Mouse (Mus musculus): ENCODE measurements around the gene Irf2bp2. TPM values are rescaled to one million over a fixed set of nuclear protein-coding genes. Genes with fewer than 3 reads are reported as not detected.
A peak's percentile ranks its signal among the peaks of the same experiment; 100 is the strongest.

The Irf2bp2 gene
- polyA plus RNA-seq, 1 experiment from 2014 or later: 10.6 TPM

DNA sequence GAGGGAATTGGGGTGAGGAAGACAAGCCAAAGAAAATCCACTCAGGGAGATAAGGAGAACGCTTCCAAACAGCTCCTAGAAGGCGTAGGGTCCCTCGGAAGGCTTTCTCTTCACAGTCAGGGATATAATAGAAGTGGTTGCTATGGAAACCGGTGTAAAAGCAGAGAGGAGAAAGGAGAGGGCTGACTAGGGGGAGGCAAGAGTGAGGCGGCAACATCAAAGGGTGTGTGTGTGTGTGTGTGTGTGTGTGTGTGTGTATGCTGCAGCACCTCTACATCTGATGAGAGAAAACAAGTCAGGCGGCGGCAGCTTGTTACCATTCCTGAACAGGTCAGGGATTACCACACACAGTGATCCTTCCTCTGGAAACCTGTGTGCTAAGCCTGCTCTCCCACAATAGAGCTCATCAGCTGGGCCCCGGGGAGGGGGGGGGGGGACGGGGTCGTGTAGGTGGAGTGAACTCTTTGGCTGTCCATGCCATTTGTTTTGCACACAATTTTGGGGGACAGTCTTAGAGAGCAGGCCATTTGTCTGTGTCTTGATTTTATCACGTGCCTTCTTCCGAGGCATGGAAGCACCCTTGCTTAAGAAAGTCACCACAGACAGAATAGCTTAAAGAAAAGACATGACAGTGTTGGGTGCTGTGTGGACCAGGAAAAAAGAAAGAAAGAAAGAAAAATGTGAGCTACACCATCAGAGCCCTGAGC, 55.0 kb downstream of the Irf2bp2 start:
- 13% methylated on average over 11 of the region's 12 CpGs for WGBS
- H3K4me1 ChIP-seq (ENCODE audit: control insufficient read depth, insufficient read depth, low read length): peaks cover 40% of the 10 kb centered on the region

More for the DNA sequence above, 55.0 kb downstream of the Irf2bp2 start:
- Histone ChIP-seq H3K4me2 (ENCODE audit: low read depth, low read length) (0 out of 2 replicates have a peak overlapping the region, but pooled peaks have one; percentile 4), H3K27ac (replicated peaks; ENCODE audit: low read depth, low read length) (peak overlapping the region; percentile 86; the same call in 1 of the 2 replicates), H3K9ac (ENCODE audit: low read depth, low read length) (peak overlapping the region; percentile 6; the same call in 1 of the 2 replicates), H3K36me3 (ENCODE audit: control insufficient read depth, insufficient read depth, low read length) (no peaks in the 10 kb centered on the region), H3K4me3 (ENCODE audit: low read depth, low read length) (no peak overlapping the region), H3K9me3 (ENCODE audit: control insufficient read depth, low read length) (no peaks in the 10 kb centered on the region), H3K27me3 (replicated peaks; ENCODE audit: control insufficient read depth, insufficient read depth, low read length) (no peaks in the 10 kb centered on the region)
- DNase-seq (ENCODE audit: low spot score) (peak; percentile 92), ATAC-seq (ENCODE audit: low read depth) (peak; percentile 38)

Other genes starting within 250 kb of the Irf2bp2 start
- 45.5 and 49.5 TPM in 2 replicates for gene Coa6, start 171.5 kb downstream of the Irf2bp2 start, polyA plus RNA-seq (2014; fragmentation: Nextera tagmentation; extraction: Ambion mirVana)
- 3.2 and 3.5 TPM in 2 replicates for gene Tarbp1, start 118.9 kb downstream of the Irf2bp2 start, polyA plus RNA-seq (2014; fragmentation: Nextera tagmentation; extraction: Ambion mirVana)